In genomic region chr7:45771101-45771500, GRCm38 (mm10) we compare ENCODE assay signal across 26 mouse cellular contexts. TPM values are rescaled to one million over a fixed set of nuclear protein-coding genes. Genes with fewer than 3 reads are reported as not detected.
DNase-seq lines count a peak whose midpoint lies in the region; ATAC-seq and TF ChIP-seq lines count a peak whose summit lies in the region.
"Had no signal": no experiment of that assay in that cellular context is flagged by ENCODE, and none has a peak within 500 bp of the region (broad histone marks: within the 10 kb centered on the region; RNA-seq: fewer than 3 reads in every experiment).

No protein-coding gene starts in this region.

- in situ Hi-C loops in Patski (cut with MboI; ENCODE audit: low pct_unique_long_range_greater_than_20kb), result no loop called here

- no peak for ATAC-seq in midbrain, embryonic 11.5 days (ENCODE audit: low FRiP score)
- no peak for ATAC-seq in midbrain, embryonic 16.5 days
- ATAC-seq in Patski, result peak; percentile 74
- ATAC-seq in monocyte, adult 5-6 weeks (replicated peaks; ENCODE audit: insufficient number of reproducible peaks, low FRiP score, low TSS enrichment, poor library complexity, severe bottlenecking), result peak; percentile 56; the same call in 1 of the 2 replicates
- ATAC-seq: forebrain, embryonic 14.5 days; hindbrain, embryonic 16.5 days had no signal

- TF ChIP-seq CTCF in Patski (IDR thresholded peaks at IDR 0.05), result no peak

- DNase-seq in midbrain, embryonic 11.5 days (ENCODE audit: low spot score, missing footprints), result peak; percentile 77
- peak; percentile 28 for DNase-seq in Patski (ENCODE audit: low read depth, low spot score)
- DNase-seq in right cerebral cortex, postnatal 4 days, result no peak
- DNase-seq in left cerebral cortex, postnatal 10 days (ENCODE audit: extremely low spot score in 1 of 2, low spot score in 2 of 2), result no peak
- no peak for DNase-seq in kidney, adult 18-20 months
- DNase-seq: cerebellum, postnatal 14 days; gastrocnemius, adult 2 months; heart, postnatal 4 days; layer of hippocampus, postnatal 36 days; liver, embryonic 13.5 days; right cerebral cortex, postnatal 14 days had no signal

- no peak overlapping the region for H3K27ac ChIP-seq in midbrain, embryonic 11.5 days (ENCODE audit: low read depth, low read length)
- no peak overlapping the region for H3K27ac ChIP-seq in midbrain, embryonic 16.5 days (ENCODE audit: low read length)
- H3K27ac ChIP-seq: gastrocnemius, adult 2 months; liver, embryonic 13.5 days; neural tube, embryonic 13.5 days had no signal

- H3K9ac ChIP-seq in midbrain, embryonic 11.5 days (ENCODE audit: low read length), result no peak overlapping the region
- no peak overlapping the region for H3K9ac ChIP-seq in midbrain, embryonic 16.5 days (ENCODE audit: low read depth, low read length)
- H3K9ac ChIP-seq: liver, embryonic 13.5 days; neural tube, embryonic 13.5 days had no signal

- 56% methylated on average over 4 of the region's 4 CpGs for WGBS in midbrain, embryonic 11.5 days
- WGBS in midbrain, embryonic 16.5 days, result 59% methylated on average over 4 of the region's 4 CpGs

- H3K9me3 ChIP-seq in midbrain, embryonic 11.5 days (ENCODE audit: control insufficient read depth, low read length), result no peaks in the 10 kb centered on the region; the same call in 1 of the 2 replicates
- no peaks in the 10 kb centered on the region for H3K9me3 ChIP-seq in midbrain, embryonic 16.5 days (replicated peaks; ENCODE audit: control insufficient read depth, low read length, poor library complexity, severe bottlenecking)
- H3K9me3 ChIP-seq: liver, embryonic 13.5 days; neural tube, embryonic 13.5 days had no signal

- H3K27me3 ChIP-seq in midbrain, embryonic 11.5 days (ENCODE audit: control insufficient read depth, insufficient read depth, low read length), result no peaks in the 10 kb centered on the region
- no peaks in the 10 kb centered on the region for H3K27me3 ChIP-seq in midbrain, embryonic 16.5 days (ENCODE audit: control insufficient read depth, insufficient read depth, low read depth, low read length)
- H3K27me3 ChIP-seq in Patski, result no peaks in the 10 kb centered on the region

- CTCF ChIA-PET in Patski (lab: Charles Lee), result interaction anchor here (2.0 kb wide), 1 partner anchor 31 kb away, joined by 7 read pairs; no protein-coding TSS in a partner anchor

- intact Hi-C loops in left cerebral cortex, postnatal 10 days (cut with DNase I), result no loop called here

- no peaks in the 10 kb centered on the region for H3K4me1 ChIP-seq in midbrain, embryonic 11.5 days (ENCODE audit: control insufficient read depth, insufficient read depth, low read length)
- H3K4me1 ChIP-seq in midbrain, embryonic 16.5 days (ENCODE audit: control insufficient read depth, insufficient read depth, low read length), result no peaks in the 10 kb centered on the region
- H3K4me1 ChIP-seq: liver, embryonic 13.5 days; neural tube, embryonic 13.5 days had no signal

- no peak overlapping the region for H3K4me3 ChIP-seq in midbrain, embryonic 11.5 days (ENCODE audit: low read depth, low read length)
- H3K4me3 ChIP-seq in midbrain, embryonic 16.5 days (ENCODE audit: low read depth, low read length), result no peak overlapping the region
- H3K4me3 ChIP-seq: erythroblast, embryonic 14.5 days; gastrocnemius, adult 2 months; liver, embryonic 13.5 days; neural tube, embryonic 13.5 days had no signal

- no peak overlapping the region for H3K4me2 ChIP-seq in midbrain, embryonic 11.5 days
- H3K4me2 ChIP-seq in midbrain, embryonic 16.5 days (ENCODE audit: low read length), result no peak overlapping the region
- H3K4me2 ChIP-seq: liver, embryonic 13.5 days; neural tube, embryonic 13.5 days had no signal

- POLR2A ChIA-PET in Patski (lab: Charles Lee), result interaction anchor here (1.4 kb wide), 1 partner anchor 15 kb away, joined by 3 read pairs; no protein-coding TSS in a partner anchor

- no peaks in the 10 kb centered on the region for H3K36me3 ChIP-seq in midbrain, embryonic 11.5 days (ENCODE audit: control insufficient read depth, insufficient read depth, low read length)
- H3K36me3 ChIP-seq in midbrain, embryonic 16.5 days (ENCODE audit: control insufficient read depth, insufficient read depth, low read length), result no peaks in the 10 kb centered on the region
- H3K36me3 ChIP-seq: liver, embryonic 13.5 days; neural tube, embryonic 13.5 days had no signal

RNA-seq across cellular contexts. Expression of gene Lmtk3, which starts 12.4 kb away (rescaled TPM):
- 4.6 and 4.8 TPM in 2 replicates for polyA plus RNA-seq in midbrain, embryonic 11.5 days (2014; fragmentation: Nextera tagmentation; extraction: Ambion mirVana)
- 19.6 and 26.7 TPM in 2 replicates for polyA plus RNA-seq in midbrain, embryonic 16.5 days (2015; fragmentation: Nextera tagmentation; extraction: Ambion mirVana)
- 12.0 TPM for polyA plus RNA-seq in Patski (2021)
- total RNA-seq in monocyte, adult 5-6 weeks (2017), result not detected in 3 replicates
- total RNA-seq in left cerebral cortex, postnatal 10 days (2021), result 100 to 1,000 TPM; 268 to 281 TPM
- total RNA-seq: granulocyte monocyte progenitor cell, adult 5-6 weeks had no signal
- polyA plus RNA-seq: liver, embryonic 13.5 days had no signal

RNA-seq across cellular contexts. Expression of gene Sult2b1, which starts 13.4 kb away (rescaled TPM):
- 1.5 and 2.4 TPM in 2 replicates for polyA plus RNA-seq in midbrain, embryonic 11.5 days (2014; fragmentation: Nextera tagmentation; extraction: Ambion mirVana)
- 6.1 and 6.4 TPM in 2 replicates for polyA plus RNA-seq in midbrain, embryonic 16.5 days (2015; fragmentation: Nextera tagmentation; extraction: Ambion mirVana)
- polyA plus RNA-seq in Patski (2021), result 1.4 TPM
- 1.3 to 7.5 TPM in 2 of 3 replicates, not detected in the other for total RNA-seq in monocyte, adult 5-6 weeks (2017)
- total RNA-seq in left cerebral cortex, postnatal 10 days (2021), result 10 to 100 TPM in 1 of 2 experiments, 1 to 10 TPM in 1; 9.7 to 11.5 TPM
- total RNA-seq: gastrocnemius, adult 2 months; heart, postnatal 4 days had no signal
- polyA plus RNA-seq: erythroblast, embryonic 14.5 days had no signal

RNA-seq across cellular contexts. Expression of gene Cyth2, which starts 43.3 kb away (rescaled TPM):
- 224 and 225 TPM in 2 replicates for polyA plus RNA-seq in midbrain, embryonic 11.5 days (2014; fragmentation: Nextera tagmentation; extraction: Ambion mirVana)
- polyA plus RNA-seq in midbrain, embryonic 16.5 days (2015; fragmentation: Nextera tagmentation; extraction: Ambion mirVana), result 275 and 307 TPM in 2 replicates
- 149 TPM for polyA plus RNA-seq in Patski (2021)
- 59.2 to 78.0 TPM (median 72.7 TPM) in 3 replicates for total RNA-seq in monocyte, adult 5-6 weeks (2017)
- 100 to 1,000 TPM; 229 to 242 TPM for total RNA-seq in left cerebral cortex, postnatal 10 days (2021)

RNA-seq across cellular contexts. Expression of gene Spaca4, which starts 45.5 kb away (rescaled TPM):
- not detected in 2 replicates for polyA plus RNA-seq in midbrain, embryonic 11.5 days (2014; fragmentation: Nextera tagmentation; extraction: Ambion mirVana)
- not detected in 2 replicates for polyA plus RNA-seq in midbrain, embryonic 16.5 days (2015; fragmentation: Nextera tagmentation; extraction: Ambion mirVana)
- polyA plus RNA-seq in Patski (2021), result not detected
- total RNA-seq in monocyte, adult 5-6 weeks (2017), result not detected in 3 replicates
- total RNA-seq in left cerebral cortex, postnatal 10 days (2021), result not detected
- total RNA-seq: gastrocnemius, adult 2 months; granulocyte monocyte progenitor cell, adult 5-6 weeks; heart, postnatal 4 days; layer of hippocampus, adult 18-20 months; layer of hippocampus, postnatal 36 days; megakaryocyte progenitor cell, adult 5-6 weeks; midbrain, postnatal 0 days had no signal
- polyA plus RNA-seq: erythroblast, embryonic 14.5 days; forebrain, embryonic 14.5 days; heart, embryonic 14.5 days; hindbrain, embryonic 16.5 days; kidney, embryonic 14.5 days; limb, embryonic 11.5 days; liver, embryonic 13.5 days; lung, embryonic 16.5 days; midbrain, postnatal 0 days; neural tube, embryonic 13.5 days; urinary bladder, adult 2 months had no signal

RNA-seq across cellular contexts. Expression of gene Fam83e, which starts 50.1 kb away (rescaled TPM):
- 0.57 and 1.4 TPM in 2 replicates for polyA plus RNA-seq in midbrain, embryonic 11.5 days (2014; fragmentation: Nextera tagmentation; extraction: Ambion mirVana)
- polyA plus RNA-seq in midbrain, embryonic 16.5 days (2015; fragmentation: Nextera tagmentation; extraction: Ambion mirVana), result 0.48 and 0.62 TPM in 2 replicates
- 0.04 TPM for polyA plus RNA-seq in Patski (2021)
- total RNA-seq in monocyte, adult 5-6 weeks (2017), result 0.78 to 1.4 TPM in 2 of 3 replicates, not detected in the other
- total RNA-seq in left cerebral cortex, postnatal 10 days (2021), result under 1 TPM; 0.26 to 0.39 TPM
- total RNA-seq: midbrain, postnatal 0 days had no signal

Comparison
In these comparisons a context has a peak if more than half of its experiments do, and no peak if none do; other contexts are left out.
1. ATAC-seq: peak in Patski (single experiment) and monocyte, adult 5-6 weeks (single experiment); none in midbrain, embryonic 11.5 days (single experiment) and midbrain, embryonic 16.5 days (single experiment).
2. DNase-seq: peak in midbrain, embryonic 11.5 days (single experiment) and Patski (single experiment); none in right cerebral cortex, postnatal 4 days (single experiment), left cerebral cortex, postnatal 10 days (0 of 2) and kidney, adult 18-20 months (single experiment).